Mouse (Mus musculus) MEL (cell line): ENCODE results near the gene Syk. TPM values are rescaled to one million over a fixed set of nuclear protein-coding genes. Genes with fewer than 3 reads are reported as not detected.

Source experiments
- DNase-seq: peaks from one replicate; pipeline ENCODE4 v3.0.0; 2011; ENCODE audit warnings: low read depth, low spot score
- H3K27ac ChIP-seq: 2 replicates; pipeline ENCODE4 v1.5.1; 2012; ENCODE audit warnings: low read depth, mild to moderate bottlenecking, control low read depth, low read length, moderate library complexity; ENCODE audit not compliant: control insufficient read depth
- H3K27me3 ChIP-seq, 2 experiments: fragments of 150-350 bp in 1 of 2; sonication (generic) in 1 of 2; 2 replicates each; pipeline ENCODE4 v1.6.1; 2012; ENCODE audit warnings: low read length in 2 of 2, mild to moderate bottlenecking in 2 of 2, improper control_type of control experiment in 1 of 2, moderate library complexity in 1 of 2; ENCODE audit not compliant: insufficient read depth in 2 of 2, control insufficient read depth in 1 of 2
- H3K36me3 ChIP-seq, 2 experiments: 2 replicates each; pipeline ENCODE4 v1.6.1; 2012 to 2014; ENCODE audit warnings: low read length in 2 of 2, improper control_type of control experiment in 1 of 2, inconsistent platforms in 1 of 2, mild to moderate bottlenecking in 1 of 2; ENCODE audit not compliant: insufficient read depth in 2 of 2, control insufficient read depth in 1 of 2
- H3K4me1 ChIP-seq, 2 experiments: fragments of 150-350 bp in 1 of 2; sonication (generic) in 1 of 2; 2 replicates each; pipeline ENCODE4 v1.6.1; 2012; ENCODE audit warnings: low read length in 2 of 2, improper control_type of control experiment in 1 of 2, mild to moderate bottlenecking in 1 of 2; ENCODE audit not compliant: insufficient read depth in 2 of 2, control insufficient read depth in 1 of 2
- H3K4me3 ChIP-seq, 2 experiments: fragments of 150-350 bp in 1 of 2; sonication (generic) in 1 of 2; 2 replicates each; pipeline ENCODE4 v1.5.1; 2012; ENCODE audit warnings: low read depth in 2 of 2, low read length in 2 of 2, mild to moderate bottlenecking in 2 of 2, moderate library complexity in 2 of 2, control low read depth in 1 of 2, improper control_type of control experiment in 1 of 2; ENCODE audit not compliant: control insufficient read depth in 1 of 2, insufficient read depth in 1 of 2
- H3K79me2 ChIP-seq: 2 replicates; pipeline ENCODE4 v1.6.1; 2012; ENCODE audit warnings: mild to moderate bottlenecking, low read length, moderate library complexity; ENCODE audit not compliant: control insufficient read depth, poor library complexity, insufficient read depth
- H3K9ac ChIP-seq: 2 replicates; pipeline ENCODE4 v1.6.1; 2012; ENCODE audit warnings: low read depth, mild to moderate bottlenecking, control low read depth, low read length, moderate library complexity; ENCODE audit not compliant: control insufficient read depth, poor library complexity, severe bottlenecking
- H3K9me3 ChIP-seq: fragments of 150-350 bp; sonication (generic); replicated peaks from 2 replicates; pipeline ENCODE4 v1.6.1; 2012; ENCODE audit warnings: mild to moderate bottlenecking, low read length, improper control_type of control experiment, moderate library complexity; ENCODE audit not compliant: insufficient read depth
- BHLHE40 ChIP-seq: IDR thresholded peaks from 2 replicates; pipeline ENCODE4 v1.6.1; 2012; ENCODE audit warnings: low read depth, mild to moderate bottlenecking, inconsistent platforms, low read length, improper control_type of control experiment, borderline replicate concordance
- CTCF ChIP-seq, 3 experiments: IDR thresholded peaks in 2 of 3; conservative IDR thresholded peaks in 1 of 3; 2 replicates each; pipeline ENCODE4 v1.5.1; 2011 to 2012; ENCODE audit warnings: low read length in 3 of 3, low read depth in 2 of 3, mild to moderate bottlenecking in 2 of 3, improper control_type of control experiment in 1 of 3, inconsistent platforms in 1 of 3, mixed read lengths in 1 of 3, moderate library complexity in 1 of 3; ENCODE audit not compliant: control insufficient read depth in 1 of 3, insufficient read depth in 1 of 3, poor library complexity in 1 of 3, severe bottlenecking in 1 of 3
- E2F4 ChIP-seq: IDR thresholded peaks from 2 replicates; pipeline ENCODE4 v1.6.1; 2011; ENCODE audit warnings: low read depth, low read length, improper control_type of control experiment, borderline replicate concordance
- ETS1 ChIP-seq: IDR thresholded peaks from 2 replicates; pipeline ENCODE4 v1.6.1; 2012; ENCODE audit warnings: low read depth, mild to moderate bottlenecking, inconsistent platforms, low read length, improper control_type of control experiment, moderate library complexity
- GABPA ChIP-seq: IDR thresholded peaks from 2 replicates; pipeline ENCODE4 v1.6.1; 2012; ENCODE audit warnings: low read depth, mild to moderate bottlenecking, inconsistent platforms, low read length, improper control_type of control experiment, moderate library complexity
- HCFC1 ChIP-seq: IDR thresholded peaks from 2 replicates; pipeline ENCODE4 v1.6.1; 2012; ENCODE audit warnings: low read depth, mild to moderate bottlenecking, inconsistent platforms, low read length, improper control_type of control experiment, moderate library complexity
- JUND ChIP-seq: IDR thresholded peaks from 2 replicates; pipeline ENCODE4 v1.6.1; 2011; ENCODE audit warnings: low read depth, mild to moderate bottlenecking, improper control_type of control experiment, low read length
- MAX ChIP-seq: IDR thresholded peaks from 2 replicates; pipeline ENCODE4 v1.6.1; 2011; ENCODE audit warnings: low read length, improper control_type of control experiment
- MAZ ChIP-seq: IDR thresholded peaks from 2 replicates; pipeline ENCODE4 v1.6.1; 2012; ENCODE audit warnings: low read depth, mild to moderate bottlenecking, inconsistent platforms, low read length, improper control_type of control experiment
- MEF2A ChIP-seq: IDR thresholded peaks from 2 replicates; pipeline ENCODE4 v1.6.1; 2014; ENCODE audit warnings: low read depth, mild to moderate bottlenecking, inconsistent platforms, low read length, improper control_type of control experiment; ENCODE audit not compliant: poor library complexity, insufficient replicate concordance, severe bottlenecking; ENCODE audit errors: extremely low read depth
- MXI1 ChIP-seq: IDR thresholded peaks from 2 replicates; pipeline ENCODE4 v1.6.1; 2011; ENCODE audit warnings: mild to moderate bottlenecking, low read depth, low read length, improper control_type of control experiment
- MYB ChIP-seq: IDR thresholded peaks from 2 replicates; pipeline ENCODE4 v1.6.1; 2011; ENCODE audit warnings: mild to moderate bottlenecking, low read depth, low read length, improper control_type of control experiment
- MYC ChIP-seq: IDR thresholded peaks from 2 replicates; pipeline ENCODE4 v1.6.1; 2011; ENCODE audit warnings: low read depth, mild to moderate bottlenecking, low read length, improper control_type of control experiment, moderate library complexity
- NRF1 ChIP-seq: IDR thresholded peaks from 2 replicates; pipeline ENCODE4 v1.6.1; 2014; ENCODE audit warnings: low read depth, mild to moderate bottlenecking, inconsistent platforms, low read length, improper control_type of control experiment, moderate library complexity; ENCODE audit not compliant: poor library complexity, insufficient read depth, severe bottlenecking
- POLR2A ChIP-seq, 2 experiments: IDR thresholded peaks; 2 replicates each; pipeline ENCODE4 v1.6.1; 2011 to 2012; ENCODE audit warnings: low read length in 2 of 2, mild to moderate bottlenecking in 2 of 2, control low read depth in 1 of 2, improper control_type of control experiment in 1 of 2, low read depth in 1 of 2, moderate library complexity in 1 of 2; ENCODE audit not compliant: control insufficient read depth in 1 of 2, insufficient read depth in 1 of 2, poor library complexity in 1 of 2
- POLR2AphosphoS2 ChIP-seq: IDR thresholded peaks from 2 replicates; pipeline ENCODE4 v1.6.1; 2011; ENCODE audit warnings: low read length, improper control_type of control experiment
- POLR2AphosphoS5 ChIP-seq: IDR thresholded peaks from 2 replicates; pipeline ENCODE4 v1.6.1; 2012; ENCODE audit warnings: low read depth, borderline replicate concordance, mild to moderate bottlenecking, inconsistent platforms, low read length, moderate library complexity, mixed read lengths
- RAD21 ChIP-seq: IDR thresholded peaks from 2 replicates; pipeline ENCODE4 v1.6.1; 2011; ENCODE audit warnings: mild to moderate bottlenecking, low read depth, low read length, improper control_type of control experiment
- RCOR1 ChIP-seq: IDR thresholded peaks from 2 replicates; pipeline ENCODE4 v1.6.1; 2012; ENCODE audit warnings: low read depth, mild to moderate bottlenecking, inconsistent platforms, low read length, improper control_type of control experiment
- SIN3A ChIP-seq: IDR thresholded peaks from 2 replicates; pipeline ENCODE4 v1.6.1; 2012; ENCODE audit warnings: low read length, improper control_type of control experiment, inconsistent platforms
- TBP ChIP-seq: IDR thresholded peaks from 2 replicates; pipeline ENCODE4 v1.8.0; 2011; ENCODE audit warnings: low read depth, low read length, improper control_type of control experiment
- USF2 ChIP-seq, 2 experiments: IDR thresholded peaks; 2 replicates each; pipeline ENCODE4 v1.6.1; 2011 to 2012; ENCODE audit warnings: improper control_type of control experiment in 2 of 2, low read length in 2 of 2, borderline replicate concordance in 1 of 2, inconsistent platforms in 1 of 2, low read depth in 1 of 2, mild to moderate bottlenecking in 1 of 2; ENCODE audit not compliant: insufficient read depth in 1 of 2
- ZKSCAN1 ChIP-seq: IDR thresholded peaks from 2 replicates; pipeline ENCODE4 v1.6.1; 2012; ENCODE audit warnings: low read depth, mild to moderate bottlenecking, inconsistent platforms, low read length, improper control_type of control experiment, moderate library complexity
- ZNF384 ChIP-seq: IDR thresholded peaks from 2 replicates; pipeline ENCODE4 v1.6.1; 2012; ENCODE audit warnings: low read depth, mild to moderate bottlenecking, inconsistent platforms, low read length, improper control_type of control experiment
- polyA plus RNA-seq, 2 experiments: library from polyadenylated mRNA; stranded (reverse) in 1 of 2; unstranded in 1 of 2; fragments of >175 nt in 1 of 2; fragments of >200 nt in 1 of 2; gene quantifications; 2 replicates each; pipeline versions ENCODE4 v1.2.1 to v1.2.4; 2012; ENCODE audit warnings: low replicate concordance in 2 of 2, low read depth in 1 of 2; ENCODE audit not compliant: insufficient read length in 2 of 2, insufficient read depth in 1 of 2, missing spikeins in 1 of 2
- total RNA-seq: library from RNA; depleted of rRNA; stranded (reverse); fragments of 300-350 nt; gene quantifications from 2 replicates; pipeline ENCODE4 v1.2.3, GENCODE M21; 2012

Gene Syk
- total and polyA plus RNA-seq, 3 experiments: 14.4 to 23.8 TPM; not detected in 1

DNA sequence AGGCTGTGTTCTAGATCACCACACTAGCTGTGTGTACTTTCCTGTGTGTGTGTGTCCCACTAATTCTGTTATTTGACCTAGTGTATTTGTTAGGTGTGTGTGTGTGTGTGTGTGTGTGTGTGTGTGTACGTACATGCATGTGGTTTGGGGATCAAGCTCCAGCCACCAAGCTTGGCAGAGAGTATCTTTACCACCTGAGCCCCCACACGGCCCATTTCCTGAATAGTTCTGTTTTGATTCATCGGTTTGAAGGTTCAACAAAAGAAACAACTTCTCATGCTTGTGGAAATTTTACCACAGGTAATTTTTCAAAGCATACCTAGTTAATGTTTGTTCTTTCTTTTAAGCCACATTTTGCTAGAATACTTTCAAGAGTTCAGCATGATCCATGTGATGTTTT, 52.5 kb downstream of the Syk start:
- Histone ChIP-seq H3K36me3 (no peaks in the 10 kb centered on the region; a peak in 1 of 4 replicates), H3K27me3 (no peaks in the 10 kb centered on the region), H3K4me1 (no peaks in the 10 kb centered on the region), H3K79me2 (no peaks in the 10 kb centered on the region), H3K27ac (no peak overlapping the region), H3K9me3 (no peaks in the 10 kb centered on the region), H3K9ac (no peak overlapping the region), H3K4me3 (no peak overlapping the region)
- no peak for DNase-seq
- TF ChIP-seq POLR2AphosphoS2: no peak
- no peak for TF ChIP-seq MAZ
- no peak for TF ChIP-seq MYC
- TF ChIP-seq MYB: no peak
- TF ChIP-seq RCOR1: no peak
- no peak for TF ChIP-seq POLR2AphosphoS5
- TF ChIP-seq BHLHE40: no peak
- TF ChIP-seq MEF2A: no peak

DNA sequence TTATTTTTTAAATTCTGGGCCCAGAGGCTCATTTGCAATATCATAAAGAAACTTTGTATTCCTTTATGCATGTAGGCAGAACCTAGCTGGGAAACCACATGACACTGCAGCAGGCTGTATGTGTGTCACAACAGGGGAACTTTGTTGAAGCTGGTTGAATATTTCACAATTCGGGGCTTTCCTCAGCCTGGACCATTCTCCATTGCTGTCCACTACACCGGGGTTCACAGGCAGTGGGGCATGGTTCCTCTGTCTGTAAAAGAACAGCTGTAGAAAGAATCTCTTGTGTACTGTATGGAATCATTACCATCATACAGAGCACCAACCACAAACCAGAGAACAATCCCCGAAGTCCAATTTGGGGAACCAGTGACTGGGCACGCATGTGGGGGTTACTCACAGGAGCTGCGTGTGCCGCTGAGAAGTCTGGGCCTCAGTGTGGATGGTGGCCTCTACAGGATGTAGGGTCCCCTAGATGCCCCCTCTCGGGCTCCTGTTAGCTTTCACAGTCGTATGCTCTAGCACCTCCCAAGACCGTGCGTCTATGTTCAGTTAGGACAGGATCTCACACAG, 53.3 kb downstream of the Syk start:
- Histone ChIP-seq H3K4me1 (no peaks in the 10 kb centered on the region), H3K9me3 (no peaks in the 10 kb centered on the region), H3K9ac (no peak overlapping the region), H3K4me3 (no peak overlapping the region), H3K79me2 (no peaks in the 10 kb centered on the region), H3K36me3 (no peaks in the 10 kb centered on the region; a peak in 1 of 4 replicates), H3K27me3 (no peaks in the 10 kb centered on the region), H3K27ac (no peak overlapping the region)
- TF ChIP-seq MXI1: no peak
- TF ChIP-seq USF2 (IDR thresholded peaks at IDR 0.05; ENCODE audit: borderline replicate concordance in 1 of 2, insufficient read depth in 1 of 2, low read depth in 1 of 2, low read length in 2 of 2): no peak
- TF ChIP-seq JUND: no peak
- TF ChIP-seq MAX: no peak
- no peak for DNase-seq

DNA sequence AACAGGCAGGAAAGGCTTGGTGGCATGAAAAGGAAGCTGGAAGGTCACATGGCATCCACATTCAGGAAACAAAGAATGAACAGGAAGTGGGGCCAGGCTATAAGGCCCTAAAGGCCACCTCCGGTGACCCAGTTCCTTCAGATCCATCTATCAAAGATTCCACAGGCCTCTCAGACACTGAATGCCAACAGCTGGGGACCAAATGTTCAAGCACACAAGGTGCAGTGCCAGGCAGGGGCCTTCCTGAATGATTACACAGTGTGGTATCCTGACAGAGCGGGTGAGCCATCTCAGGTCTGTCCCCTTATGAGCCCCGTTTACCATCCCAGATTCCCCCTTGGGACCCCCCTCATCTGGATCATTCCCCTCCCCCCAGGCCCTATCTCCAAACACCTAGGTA, 63.6 kb downstream of the Syk start:
- no peaks in the 10 kb centered on the region for H3K9me3 ChIP-seq
- no peak for TF ChIP-seq MYB
- no peak for TF ChIP-seq USF2 (IDR thresholded peaks at IDR 0.05; ENCODE audit: borderline replicate concordance in 1 of 2, insufficient read depth in 1 of 2, low read depth in 1 of 2, low read length in 2 of 2)
- TF ChIP-seq ZKSCAN1: no peak
- TF ChIP-seq HCFC1: no peak
- no peak for TF ChIP-seq BHLHE40
- no peak for TF ChIP-seq E2F4
- TF ChIP-seq RAD21: no peak
- no peak for TF ChIP-seq GABPA
- no peak for TF ChIP-seq CTCF (IDR thresholded peaks at IDR 0.05 in 2 of 3, conservative IDR thresholded peaks at IDR 0.05 in 1 of 3; ENCODE audit: control insufficient read depth in 1 of 3, insufficient read depth in 1 of 3, low read depth in 2 of 3, low read length in 3 of 3, poor library complexity in 1 of 3, severe bottlenecking in 1 of 3)
- no peak for TF ChIP-seq SIN3A
- TF ChIP-seq POLR2A (IDR thresholded peaks at IDR 0.05; ENCODE audit: control insufficient read depth in 1 of 2, insufficient read depth in 1 of 2, low read depth in 1 of 2, low read length in 2 of 2, poor library complexity in 1 of 2): no peak
- TF ChIP-seq MAX: no peak
- no peak for TF ChIP-seq ETS1
- no peak for TF ChIP-seq ZNF384
- TF ChIP-seq NRF1: no peak
- no peak for TF ChIP-seq MAZ
- no peak for TF ChIP-seq TBP
- TF ChIP-seq MXI1: no peak
- TF ChIP-seq, all 39 proteins: peak for 0
- H3K4me3 ChIP-seq: no peak overlapping the region
- H3K9ac ChIP-seq: no peak overlapping the region
- DNase-seq: no peak
- no peaks in the 10 kb centered on the region for H3K4me1 ChIP-seq
- no peak overlapping the region for H3K27ac ChIP-seq
- no peaks in the 10 kb centered on the region for H3K79me2 ChIP-seq
- H3K27me3 ChIP-seq: no peaks in the 10 kb centered on the region
- no peaks in the 10 kb centered on the region for H3K36me3 ChIP-seq
